Mouse (Mus musculus): ENCODE data around the gene Lrrc18. TPM values are rescaled to one million over a fixed set of nuclear protein-coding genes. Genes with fewer than 3 reads are reported as not detected.
A peak's percentile ranks its signal among the peaks of the same experiment; 100 is the strongest.

Gene Lrrc18
- total RNA-seq (2014; rRNA removed) (0.20 and 0.28 TPM in 2 replicates), polyA plus RNA-seq (2012; rRNA removed) (0.07 and 0.14 TPM in 2 replicates)

DNA sequence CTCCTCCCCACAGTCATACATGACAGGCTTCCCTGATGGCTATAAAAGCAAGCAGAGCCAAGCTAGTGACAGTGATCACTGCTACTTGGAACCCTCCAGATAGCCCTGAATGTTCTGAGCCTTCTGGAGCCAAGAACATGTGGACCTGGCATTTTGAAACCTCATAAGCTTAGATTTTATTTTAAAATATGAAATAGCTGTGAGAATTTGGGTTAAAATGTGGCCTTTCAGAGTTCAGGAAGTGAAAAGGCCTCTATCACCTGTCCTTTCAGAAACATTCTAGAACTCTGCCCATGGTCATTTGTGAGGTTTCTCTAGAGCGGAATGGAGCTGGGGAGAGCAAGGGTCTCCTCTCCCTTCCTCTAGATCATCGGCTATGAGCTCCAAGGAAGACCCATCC lies at the start of gene Lrrc18:
Gene Lrrc18, plus strand, starts transcription at position 301 of the 400 bp plus-strand sequence.
- no peak within 1 kb of the TSS for H3K9ac ChIP-seq (ENCODE audit: low read depth, low read length)
- H3K79me2 ChIP-seq (ENCODE audit: control insufficient read depth, insufficient read depth, low read length): no peaks in the 10 kb centered on the region
- no peaks in the 10 kb centered on the region; the same call in 1 of the 2 replicates for H3K4me1 ChIP-seq (ENCODE audit: control insufficient read depth, insufficient read depth, low read length)

DNA sequence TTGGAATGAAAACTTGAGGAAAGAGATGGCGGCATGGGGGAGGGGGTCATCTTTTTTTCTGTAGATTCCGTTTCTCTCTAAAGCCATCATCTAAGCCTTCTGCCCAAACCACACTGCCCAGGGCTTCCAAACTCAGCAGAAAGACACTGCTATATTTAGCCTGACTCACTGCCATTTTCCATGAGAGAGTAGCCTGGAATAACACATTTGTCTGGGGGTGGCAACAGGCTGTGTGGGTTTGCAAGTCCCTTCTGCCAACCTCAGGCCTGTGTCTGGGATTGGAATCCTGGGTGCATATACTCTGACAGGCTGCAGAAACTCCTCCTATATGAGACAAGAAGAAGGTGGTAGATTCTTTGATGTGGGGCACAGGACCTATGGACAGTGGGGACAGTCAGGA lies 43.7 kb upstream of the Lrrc18 start:
- no peak overlapping the region for H3K9ac ChIP-seq (ENCODE audit: low read depth, low read length)
- TF ChIP-seq POLR2A (IDR thresholded peaks at IDR 0.05; ENCODE audit: extremely low read depth, insufficient read depth, low read length): no peak
- TF ChIP-seq CTCF (IDR thresholded peaks at IDR 0.05; ENCODE audit: low read depth, low read length): no peak
- H3K79me2 ChIP-seq (ENCODE audit: control insufficient read depth, insufficient read depth, low read length): no peaks in the 10 kb centered on the region
- no peaks in the 10 kb centered on the region for H3K4me1 ChIP-seq (ENCODE audit: control insufficient read depth, insufficient read depth, low read length)
- no peaks in the 10 kb centered on the region for H3K36me3 ChIP-seq (ENCODE audit: control insufficient read depth, insufficient read depth, low read length)
- H3K27me3 ChIP-seq (ENCODE audit: control insufficient read depth, insufficient read depth, low read length): no peaks in the 10 kb centered on the region
- no peak overlapping the region for H3K4me3 ChIP-seq (ENCODE audit: insufficient read depth, low read depth, low read length)
- DNase-seq (ENCODE audit: extremely low read depth, low read depth, low spot score): no peak
- WGBS: 92% methylated on average over 2 of the region's 2 CpGs
- H3K27ac ChIP-seq (replicated peaks; ENCODE audit: insufficient read depth, low read depth, low read length): no peak overlapping the region

More for the DNA sequence above, at the start of gene Lrrc18:
- TF ChIP-seq POLR2A (IDR thresholded peaks at IDR 0.05; ENCODE audit: extremely low read depth, insufficient read depth, low read length) (no peak), CTCF (IDR thresholded peaks at IDR 0.05; ENCODE audit: low read depth, low read length) (no peak)
- Histone ChIP-seq H3K27me3 (ENCODE audit: control insufficient read depth, insufficient read depth, low read length) (no peaks in the 10 kb centered on the region), H3K27ac (replicated peaks; ENCODE audit: insufficient read depth, low read depth, low read length) (no peak within 1 kb of the TSS), H3K4me3 (ENCODE audit: insufficient read depth, low read depth, low read length) (no peak within 1 kb of the TSS), H3K36me3 (ENCODE audit: control insufficient read depth, insufficient read depth, low read length) (no peaks in the 10 kb centered on the region)
- no peak for DNase-seq (ENCODE audit: extremely low read depth, low read depth, low spot score)
- 98% methylated on average over 2 of the region's 2 CpGs for WGBS

DNA sequence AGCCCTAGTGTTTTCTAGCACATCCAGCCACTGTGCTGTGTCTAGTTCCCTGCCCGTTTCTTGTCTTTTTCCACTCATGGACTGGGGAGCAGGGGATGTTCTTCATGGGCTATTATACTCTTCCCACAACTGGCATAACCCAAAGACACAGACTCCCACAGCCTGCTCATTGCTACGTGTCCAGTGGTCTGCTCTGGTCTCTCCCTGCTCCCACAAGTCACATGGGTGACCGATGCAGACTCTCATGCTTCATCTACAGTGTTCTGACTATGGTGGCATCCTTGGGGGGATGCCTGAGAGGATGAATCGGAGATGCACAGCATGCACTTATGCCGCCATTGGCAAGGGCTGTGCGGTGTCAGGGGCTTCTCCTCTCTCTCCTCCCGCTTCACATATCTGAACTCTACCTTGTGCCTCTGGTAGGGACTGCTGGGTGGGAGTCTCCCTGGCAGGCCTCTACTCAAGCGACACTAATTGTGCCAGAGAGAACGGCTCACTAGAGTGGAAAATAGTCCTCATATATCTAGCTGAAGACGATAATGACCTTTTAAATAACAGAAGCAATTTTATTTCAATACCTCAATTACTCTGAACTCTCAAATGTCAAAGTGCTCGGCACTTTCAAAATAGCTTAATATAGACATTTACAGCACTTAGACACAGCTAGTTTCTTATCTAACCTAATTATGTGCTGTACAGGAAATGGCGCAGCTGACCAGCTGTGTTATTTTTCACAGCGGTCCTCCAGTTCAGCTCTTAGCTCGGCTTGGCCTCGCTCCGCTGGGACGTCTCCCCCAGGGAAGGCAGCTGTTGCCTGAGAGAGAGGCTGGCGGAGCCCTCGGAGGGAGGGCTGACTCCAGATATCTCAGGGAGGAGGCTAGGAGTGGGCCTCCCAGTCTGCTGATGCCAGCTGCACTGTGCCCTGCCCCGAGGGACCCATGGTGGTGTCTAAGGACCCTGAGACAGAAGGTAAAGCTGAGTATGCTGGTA lies 40.6 kb upstream of the Lrrc18 start:
- 77% methylated on average over 20 of the region's 20 CpGs for WGBS
- DNase-seq (ENCODE audit: extremely low read depth, low read depth, low spot score): peak; percentile 16
- TF ChIP-seq POLR2A (IDR thresholded peaks at IDR 0.05; ENCODE audit: extremely low read depth, insufficient read depth, low read length) (no peak), CTCF (IDR thresholded peaks at IDR 0.05; ENCODE audit: low read depth, low read length) (no peak)
- H3K36me3 ChIP-seq (ENCODE audit: control insufficient read depth, insufficient read depth, low read length): no peaks in the 10 kb centered on the region
- H3K79me2 ChIP-seq (ENCODE audit: control insufficient read depth, insufficient read depth, low read length): no peaks in the 10 kb centered on the region
- no peaks in the 10 kb centered on the region for H3K4me1 ChIP-seq (ENCODE audit: control insufficient read depth, insufficient read depth, low read length)
- no peak overlapping the region for H3K27ac ChIP-seq (replicated peaks; ENCODE audit: insufficient read depth, low read depth, low read length)
- H3K9ac ChIP-seq (ENCODE audit: low read depth, low read length): no peak overlapping the region
- no peak overlapping the region for H3K4me3 ChIP-seq (ENCODE audit: insufficient read depth, low read depth, low read length)
- no peaks in the 10 kb centered on the region for H3K27me3 ChIP-seq (ENCODE audit: control insufficient read depth, insufficient read depth, low read length)

DNA sequence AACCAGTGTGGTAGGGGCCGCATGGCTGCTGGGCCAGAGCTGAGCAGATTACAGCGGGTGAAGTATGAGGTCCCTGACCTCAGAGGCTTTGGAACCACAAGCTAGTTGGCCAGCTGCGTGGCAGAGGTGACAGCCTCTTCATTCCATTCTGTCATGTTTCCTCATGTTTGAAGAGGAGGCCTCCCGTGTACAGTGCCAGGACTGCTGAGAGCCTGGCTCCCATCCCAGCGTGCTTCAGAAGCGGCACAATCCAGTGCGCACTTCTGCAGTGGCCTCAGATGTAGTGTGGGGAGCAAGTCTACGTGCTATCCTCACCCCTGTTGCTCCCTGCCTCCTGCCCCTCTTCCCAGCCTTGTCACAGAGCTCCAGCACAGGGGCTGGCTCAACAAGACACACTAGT lies 34.7 kb upstream of the Lrrc18 start:
- Histone ChIP-seq H3K79me2 (ENCODE audit: control insufficient read depth, insufficient read depth, low read length) (no peaks in the 10 kb centered on the region), H3K9ac (ENCODE audit: low read depth, low read length) (no peak overlapping the region), H3K4me1 (ENCODE audit: control insufficient read depth, insufficient read depth, low read length) (peaks cover 3% of the 10 kb centered on the region; the same call in 1 of the 2 replicates), H3K27ac (replicated peaks; ENCODE audit: insufficient read depth, low read depth, low read length) (no peak overlapping the region), H3K27me3 (ENCODE audit: control insufficient read depth, insufficient read depth, low read length) (no peaks in the 10 kb centered on the region), H3K4me3 (ENCODE audit: insufficient read depth, low read depth, low read length) (no peak overlapping the region), H3K36me3 (ENCODE audit: control insufficient read depth, insufficient read depth, low read length) (no peaks in the 10 kb centered on the region)
- WGBS: 23% methylated on average over 8 of the region's 8 CpGs
- DNase-seq (ENCODE audit: extremely low read depth, low read depth, low spot score): peak; percentile 78
- TF ChIP-seq POLR2A (IDR thresholded peaks at IDR 0.05; ENCODE audit: extremely low read depth, insufficient read depth, low read length): no peak
- TF ChIP-seq CTCF (IDR thresholded peaks at IDR 0.05; ENCODE audit: low read depth, low read length): no peak

DNA sequence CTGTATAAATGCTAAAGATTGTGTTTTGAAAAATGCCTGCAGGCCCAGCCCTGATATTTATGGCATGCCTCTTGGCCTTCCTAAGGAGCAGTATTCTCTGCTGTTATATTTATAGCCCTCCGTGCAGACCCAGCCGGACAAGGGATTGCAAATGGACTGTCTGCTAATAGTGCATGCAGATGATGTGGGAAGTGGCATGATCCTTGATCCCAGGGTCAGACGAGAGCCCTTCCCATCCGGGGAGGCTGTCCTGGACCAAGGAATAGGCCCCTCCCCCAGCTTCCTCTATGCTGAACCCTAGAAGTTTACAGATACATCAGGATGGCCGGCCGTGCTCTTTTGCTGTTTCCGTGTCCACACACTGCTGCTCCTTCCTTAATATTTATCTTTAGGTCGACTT lies 32.5 kb upstream of the Lrrc18 start:
- peak; percentile 12 for DNase-seq (ENCODE audit: extremely low read depth, low read depth, low spot score)
- Histone ChIP-seq H3K79me2 (ENCODE audit: control insufficient read depth, insufficient read depth, low read length) (no peaks in the 10 kb centered on the region), H3K4me1 (ENCODE audit: control insufficient read depth, insufficient read depth, low read length) (peaks cover 3% of the 10 kb centered on the region; the same call in 1 of the 2 replicates), H3K4me3 (ENCODE audit: insufficient read depth, low read depth, low read length) (no peak overlapping the region), H3K9ac (ENCODE audit: low read depth, low read length) (no peak overlapping the region), H3K27ac (replicated peaks; ENCODE audit: insufficient read depth, low read depth, low read length) (no peak overlapping the region), H3K36me3 (ENCODE audit: control insufficient read depth, insufficient read depth, low read length) (no peaks in the 10 kb centered on the region), H3K27me3 (ENCODE audit: control insufficient read depth, insufficient read depth, low read length) (no peaks in the 10 kb centered on the region)
- no peak for TF ChIP-seq CTCF (IDR thresholded peaks at IDR 0.05; ENCODE audit: low read depth, low read length)
- no peak for TF ChIP-seq POLR2A (IDR thresholded peaks at IDR 0.05; ENCODE audit: extremely low read depth, insufficient read depth, low read length)
- WGBS: 69% methylated on average over 8 of the region's 8 CpGs
